Mouse (Mus musculus): ENCODE data around the gene Ifna6. TPM values are rescaled to one million over a fixed set of nuclear protein-coding genes. Genes with fewer than 3 reads are reported as not detected.
"Not testable (repeated sequence)": the region's sequence is repeated elsewhere in the genome, so short reads cannot be mapped to it uniquely, and the experiment has no call there.

Ifna6 gene
- polyA plus RNA-seq (2014; fragmentation: Nextera tagmentation; extraction: Ambion mirVana), result not detected in 2 replicates

- not testable (repeated sequence) for H3K27me3 ChIP-seq (ENCODE audit: control insufficient read depth, insufficient read depth, low read length); H3K36me3 ChIP-seq (replicated peaks; ENCODE audit: control insufficient read depth, insufficient read depth); H3K4me3 ChIP-seq (replicated peaks; ENCODE audit: low read length); H3K4me1 ChIP-seq (replicated peaks; ENCODE audit: control insufficient read depth, insufficient read depth, low read length); H3K9ac ChIP-seq; DNase-seq (ENCODE audit: low spot score); H3K9me3 ChIP-seq (ENCODE audit: control insufficient read depth, low read length); ATAC-seq (ENCODE audit: low FRiP score); H3K27ac ChIP-seq; H3K4me2 ChIP-seq (replicated peaks)
These were observed at the start of gene Ifna6 for GRCm38 (mm10) chr4:88827116-88827515. Ifna6 (plus strand) TSS chr4:88827416.

GRCm38 (mm10) chr4:88779550-88779949 lies 47.7 kb upstream of the Ifna6 start, which contains the start of gene Gm13272:
Gm13272 (plus strand) TSS chr4:88779850.
- not testable (repeated sequence) for H3K9ac ChIP-seq; H3K9me3 ChIP-seq (ENCODE audit: control insufficient read depth, low read length); H3K36me3 ChIP-seq (replicated peaks; ENCODE audit: control insufficient read depth, insufficient read depth); DNase-seq (ENCODE audit: low spot score); H3K4me3 ChIP-seq (replicated peaks; ENCODE audit: low read length); ATAC-seq (ENCODE audit: low FRiP score); H3K4me1 ChIP-seq (replicated peaks; ENCODE audit: control insufficient read depth, insufficient read depth, low read length); H3K27ac ChIP-seq; H3K4me2 ChIP-seq (replicated peaks); H3K27me3 ChIP-seq (ENCODE audit: control insufficient read depth, insufficient read depth, low read length)
- WGBS, result no CpG with 5 or more reads among the region's 29 CpGs

GRCm38 (mm10) chr4:88780320-88780719 lies 46.9 kb upstream of the Ifna6 start:
- 45% methylated on average over 12 of the region's 18 CpGs for WGBS
- DNase-seq (ENCODE audit: low spot score); ATAC-seq (ENCODE audit: low FRiP score); H3K36me3 ChIP-seq (replicated peaks; ENCODE audit: control insufficient read depth, insufficient read depth); H3K4me1 ChIP-seq (replicated peaks; ENCODE audit: control insufficient read depth, insufficient read depth, low read length); H3K27ac ChIP-seq; H3K27me3 ChIP-seq (ENCODE audit: control insufficient read depth, insufficient read depth, low read length); H3K4me3 ChIP-seq (replicated peaks; ENCODE audit: low read length); H3K9me3 ChIP-seq (ENCODE audit: control insufficient read depth, low read length); H3K9ac ChIP-seq; H3K4me2 ChIP-seq (replicated peaks): not testable (repeated sequence)

GRCm38 (mm10) chr4:88781831-88782230 lies 45.4 kb upstream of the Ifna6 start, which contains the start of gene Ifnz:
Ifnz (plus strand) TSS chr4:88782131.
- H3K4me1 ChIP-seq (replicated peaks; ENCODE audit: control insufficient read depth, insufficient read depth, low read length); DNase-seq (ENCODE audit: low spot score); H3K9ac ChIP-seq; ATAC-seq (ENCODE audit: low FRiP score); H3K36me3 ChIP-seq (replicated peaks; ENCODE audit: control insufficient read depth, insufficient read depth); H3K9me3 ChIP-seq (ENCODE audit: control insufficient read depth, low read length); H3K4me3 ChIP-seq (replicated peaks; ENCODE audit: low read length); H3K27ac ChIP-seq; H3K27me3 ChIP-seq (ENCODE audit: control insufficient read depth, insufficient read depth, low read length): not testable (repeated sequence)
- 20% methylated on average over 4 of the region's 7 CpGs for WGBS
- peak within 1 kb of the TSS; percentile 40 for H3K4me2 ChIP-seq (replicated peaks)

- not testable (repeated sequence) for H3K27me3 ChIP-seq (ENCODE audit: control insufficient read depth, insufficient read depth, low read length); H3K36me3 ChIP-seq (replicated peaks; ENCODE audit: control insufficient read depth, insufficient read depth); DNase-seq (ENCODE audit: low spot score); H3K4me1 ChIP-seq (replicated peaks; ENCODE audit: control insufficient read depth, insufficient read depth, low read length); H3K27ac ChIP-seq; H3K9ac ChIP-seq; ATAC-seq (ENCODE audit: low FRiP score); H3K4me3 ChIP-seq (replicated peaks; ENCODE audit: low read length); H3K9me3 ChIP-seq (ENCODE audit: control insufficient read depth, low read length)
- peak overlapping the region; percentile 40 for H3K4me2 ChIP-seq (replicated peaks)
- no CpG with 5 or more reads among the region's 31 CpGs for WGBS
These were observed 44.9 kb upstream of the Ifna6 start for GRCm38 (mm10) chr4:88782335-88782734.

GRCm38 (mm10) chr4:88785409-88785808 lies 41.8 kb upstream of the Ifna6 start, which contains the start of gene Gm13276:
Gm13276 (plus strand) TSS chr4:88785709.
- WGBS, result no CpG with 5 or more reads among the region's 27 CpGs
- not testable (repeated sequence) for DNase-seq (ENCODE audit: low spot score)

GRCm38 (mm10) chr4:88788402-88788801 lies 38.8 kb upstream of the Ifna6 start, which contains the start of gene Gm13277:
Gm13277 (plus strand) TSS chr4:88788632.
- H3K27ac ChIP-seq; H3K9me3 ChIP-seq (ENCODE audit: control insufficient read depth, low read length); DNase-seq (ENCODE audit: low spot score); ATAC-seq (ENCODE audit: low FRiP score); H3K4me1 ChIP-seq (replicated peaks; ENCODE audit: control insufficient read depth, insufficient read depth, low read length); H3K27me3 ChIP-seq (ENCODE audit: control insufficient read depth, insufficient read depth, low read length); H3K4me2 ChIP-seq (replicated peaks); H3K36me3 ChIP-seq (replicated peaks; ENCODE audit: control insufficient read depth, insufficient read depth); H3K9ac ChIP-seq; H3K4me3 ChIP-seq (replicated peaks; ENCODE audit: low read length): not testable (repeated sequence)
- 0% methylated on average over 4 of the region's 28 CpGs for WGBS

More at GRCm38 (mm10) chr4:88785409-88785808, 41.8 kb upstream of the Ifna6 start, which contains the start of gene Gm13276:
- H3K4me1 ChIP-seq (replicated peaks; ENCODE audit: control insufficient read depth, insufficient read depth, low read length); ATAC-seq (ENCODE audit: low FRiP score); H3K4me3 ChIP-seq (replicated peaks; ENCODE audit: low read length); H3K27ac ChIP-seq; H3K9ac ChIP-seq; H3K9me3 ChIP-seq (ENCODE audit: control insufficient read depth, low read length); H3K4me2 ChIP-seq (replicated peaks); H3K36me3 ChIP-seq (replicated peaks; ENCODE audit: control insufficient read depth, insufficient read depth); H3K27me3 ChIP-seq (ENCODE audit: control insufficient read depth, insufficient read depth, low read length): not testable (repeated sequence)

GRCm38 (mm10) chr4:88791250-88791649 lies 36.0 kb upstream of the Ifna6 start, which contains the start of gene Gm13278:
Gm13278 (plus strand) TSS chr4:88791550.
- not testable (repeated sequence) for H3K4me1 ChIP-seq (replicated peaks; ENCODE audit: control insufficient read depth, insufficient read depth, low read length); ATAC-seq (ENCODE audit: low FRiP score); H3K4me3 ChIP-seq (replicated peaks; ENCODE audit: low read length); DNase-seq (ENCODE audit: low spot score); H3K9ac ChIP-seq; H3K36me3 ChIP-seq (replicated peaks; ENCODE audit: control insufficient read depth, insufficient read depth); H3K9me3 ChIP-seq (ENCODE audit: control insufficient read depth, low read length); H3K4me2 ChIP-seq (replicated peaks); H3K27ac ChIP-seq; H3K27me3 ChIP-seq (ENCODE audit: control insufficient read depth, insufficient read depth, low read length)
- WGBS, result no CpG with 5 or more reads among the region's 28 CpGs

- WGBS, result 1% methylated on average over 11 of the region's 52 CpGs
- not testable (repeated sequence) for H3K4me1 ChIP-seq (replicated peaks; ENCODE audit: control insufficient read depth, insufficient read depth, low read length); H3K27me3 ChIP-seq (ENCODE audit: control insufficient read depth, insufficient read depth, low read length); H3K36me3 ChIP-seq (replicated peaks; ENCODE audit: control insufficient read depth, insufficient read depth); H3K4me2 ChIP-seq (replicated peaks); H3K9ac ChIP-seq; DNase-seq (ENCODE audit: low spot score); ATAC-seq (ENCODE audit: low FRiP score); H3K27ac ChIP-seq; H3K4me3 ChIP-seq (replicated peaks; ENCODE audit: low read length); H3K9me3 ChIP-seq (ENCODE audit: control insufficient read depth, low read length)
These were observed 33.1 kb upstream of the Ifna6 start, which contains the start of gene Gm13275 for GRCm38 (mm10) chr4:88793936-88794675. Gm13275 (plus strand) TSS chr4:88794487.
